Mouse (Mus musculus): ENCODE data around the gene Gli3. TPM values are rescaled to one million over a fixed set of nuclear protein-coding genes. Genes with fewer than 3 reads are reported as not detected.

Gene Gli3
- total and polyA plus RNA-seq, 2 experiments from 2014 or later = 3.4 to 6.4 TPM

DNA sequence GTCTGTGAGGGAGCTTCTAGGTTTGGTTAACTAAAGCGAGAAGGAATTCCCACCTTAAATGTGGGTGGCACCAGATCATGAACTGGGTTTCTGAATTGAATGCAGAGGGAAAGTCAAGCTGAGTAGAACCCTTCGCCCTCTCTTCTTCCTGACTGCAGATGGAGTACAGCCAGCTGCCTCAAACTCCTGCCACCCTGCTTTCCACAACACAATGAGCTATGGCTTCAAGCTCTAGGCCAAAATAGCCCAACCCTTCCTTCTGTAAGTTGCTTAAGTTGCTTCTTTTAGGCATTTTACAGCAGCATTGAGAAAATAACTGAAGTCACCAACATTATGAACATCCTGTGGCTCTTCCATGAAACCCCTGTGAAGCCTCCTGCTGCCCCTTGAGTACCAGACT lies 136.7 kb downstream of the Gli3 start:
- TF ChIP-seq CTCF (IDR thresholded peaks at IDR 0.05; ENCODE audit: low read depth) = no peak
- no peak for ATAC-seq
- H3K9me3 ChIP-seq (ENCODE audit: low read length) = no peaks in the 10 kb centered on the region
- H3K36me3 ChIP-seq (ENCODE audit: insufficient read depth) = no peaks in the 10 kb centered on the region
- no peaks in the 10 kb centered on the region for H3K27me3 ChIP-seq (ENCODE audit: insufficient read depth, low read length)
- no peak overlapping the region for H3K27ac ChIP-seq (ENCODE audit: low read depth, low read length)
- no peak for DNase-seq
- no peak overlapping the region for H3K4me2 ChIP-seq (ENCODE audit: low read depth)
- 66% methylated on average over 2 of the region's 2 CpGs for WGBS
- H3K4me3 ChIP-seq (ENCODE audit: low read depth, low read length) = no peak overlapping the region
- H3K4me1 ChIP-seq (ENCODE audit: insufficient read depth) = no peaks in the 10 kb centered on the region
- H3K9ac ChIP-seq = no peak overlapping the region

- H3K4me2 ChIP-seq (ENCODE audit: low read depth) = no peak overlapping the region
- DNase-seq (no peak), ATAC-seq (no peak)
- no peaks in the 10 kb centered on the region for H3K4me1 ChIP-seq (ENCODE audit: insufficient read depth)
- H3K4me3 ChIP-seq (ENCODE audit: low read depth, low read length) = no peak overlapping the region
- no peaks in the 10 kb centered on the region for H3K27me3 ChIP-seq (ENCODE audit: insufficient read depth, low read length)
- TF ChIP-seq CTCF (IDR thresholded peaks at IDR 0.05; ENCODE audit: low read depth) = no peak
- H3K27ac ChIP-seq (ENCODE audit: low read depth, low read length) = no peak overlapping the region
- H3K36me3 ChIP-seq (ENCODE audit: insufficient read depth) = no peaks in the 10 kb centered on the region
- 17% methylated on average over 5 of the region's 5 CpGs for WGBS
- H3K9me3 ChIP-seq (ENCODE audit: low read length) = no peaks in the 10 kb centered on the region
- H3K9ac ChIP-seq = no peak overlapping the region
Observed at GRCm38 (mm10) chr13:15602161-15602560, 139.1 kb downstream of the Gli3 start.

GRCm38 (mm10) chr13:15602677-15603221 lies 139.7 kb downstream of the Gli3 start:
- H3K36me3 ChIP-seq (ENCODE audit: insufficient read depth) = no peaks in the 10 kb centered on the region
- TF ChIP-seq CTCF (IDR thresholded peaks at IDR 0.05; ENCODE audit: low read depth) = peak; percentile 18; the same call in 1 of the 2 replicates
- H3K27me3 ChIP-seq (ENCODE audit: insufficient read depth, low read length) = no peaks in the 10 kb centered on the region
- ATAC-seq = peak; percentile 20; the same call in 1 of the 2 replicates
- no peak overlapping the region for H3K9ac ChIP-seq
- no peaks in the 10 kb centered on the region for H3K9me3 ChIP-seq (ENCODE audit: low read length)
- H3K27ac ChIP-seq (ENCODE audit: low read depth, low read length) = no peak overlapping the region
- DNase-seq = no peak
- no peak overlapping the region for H3K4me2 ChIP-seq (ENCODE audit: low read depth)
- no peak overlapping the region for H3K4me3 ChIP-seq (ENCODE audit: low read depth, low read length)
- no peaks in the 10 kb centered on the region for H3K4me1 ChIP-seq (ENCODE audit: insufficient read depth)
- WGBS = 6% methylated on average over 4 of the region's 4 CpGs

GRCm38 (mm10) chr13:15604074-15604473 lies 141.0 kb downstream of the Gli3 start:
- no peak for TF ChIP-seq CTCF (IDR thresholded peaks at IDR 0.05; ENCODE audit: low read depth)
- WGBS = 35% methylated on average over 6 of the region's 6 CpGs

DNA sequence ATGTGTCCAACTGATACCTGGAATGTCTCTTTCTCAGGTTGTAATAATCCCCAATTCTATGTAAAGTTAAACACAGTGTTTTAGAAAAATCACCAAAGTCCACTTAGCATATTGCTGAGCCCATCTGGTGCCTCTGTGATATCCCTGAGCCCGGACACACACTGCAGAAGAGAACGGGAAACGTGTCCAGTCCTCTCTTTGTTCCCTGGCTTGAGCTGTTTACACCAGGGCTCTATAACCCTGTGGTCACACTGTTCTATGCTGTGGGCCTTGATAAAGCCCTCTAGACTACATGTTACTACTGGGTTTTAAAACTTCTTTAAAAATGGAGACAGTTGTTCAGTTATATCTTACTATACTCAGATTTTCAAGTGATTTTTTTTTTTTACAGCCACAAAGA lies 154.4 kb downstream of the Gli3 start:
- no peak for TF ChIP-seq CTCF (IDR thresholded peaks at IDR 0.05; ENCODE audit: low read depth)
- no peaks in the 10 kb centered on the region for H3K36me3 ChIP-seq (ENCODE audit: insufficient read depth)
- no peak overlapping the region for H3K4me3 ChIP-seq (ENCODE audit: low read depth, low read length)
- no peak overlapping the region for H3K4me2 ChIP-seq (ENCODE audit: low read depth)
- H3K27ac ChIP-seq (ENCODE audit: low read depth, low read length) = no peak overlapping the region
- no peak overlapping the region for H3K9ac ChIP-seq
- ATAC-seq (no peak), DNase-seq (no peak)
- H3K4me1 ChIP-seq (ENCODE audit: insufficient read depth) = peaks cover 3% of the 10 kb centered on the region; the same call in 1 of the 2 replicates
- no peaks in the 10 kb centered on the region for H3K9me3 ChIP-seq (ENCODE audit: low read length)
- no peaks in the 10 kb centered on the region for H3K27me3 ChIP-seq (ENCODE audit: insufficient read depth, low read length)
- 32% methylated on average over 3 of the region's 3 CpGs for WGBS

More at GRCm38 (mm10) chr13:15604074-15604473, 141.0 kb downstream of the Gli3 start:
- Histone ChIP-seq H3K4me2 (ENCODE audit: low read depth) (no peak overlapping the region), H3K4me1 (ENCODE audit: insufficient read depth) (no peaks in the 10 kb centered on the region), H3K27ac (ENCODE audit: low read depth, low read length) (no peak overlapping the region), H3K9ac (no peak overlapping the region), H3K4me3 (ENCODE audit: low read depth, low read length) (no peak overlapping the region), H3K9me3 (ENCODE audit: low read length) (no peaks in the 10 kb centered on the region), H3K36me3 (ENCODE audit: insufficient read depth) (no peaks in the 10 kb centered on the region), H3K27me3 (ENCODE audit: insufficient read depth, low read length) (no peaks in the 10 kb centered on the region)
- ATAC-seq (no peak), DNase-seq (no peak)

GRCm38 (mm10) chr13:15618051-15618692 lies 155.1 kb downstream of the Gli3 start:
- Histone ChIP-seq H3K36me3 (ENCODE audit: insufficient read depth) (no peaks in the 10 kb centered on the region), H3K27me3 (ENCODE audit: insufficient read depth, low read length) (no peaks in the 10 kb centered on the region), H3K4me3 (ENCODE audit: low read depth, low read length) (no peak overlapping the region), H3K9me3 (ENCODE audit: low read length) (no peaks in the 10 kb centered on the region), H3K9ac (no peak overlapping the region), H3K4me2 (ENCODE audit: low read depth) (no peak overlapping the region), H3K27ac (ENCODE audit: low read depth, low read length) (no peak overlapping the region), H3K4me1 (ENCODE audit: insufficient read depth) (peaks cover 3% of the 10 kb centered on the region; the same call in 1 of the 2 replicates)
- no peak for DNase-seq
- no peak for ATAC-seq
- WGBS = 32% methylated on average over 5 of the region's 5 CpGs
- TF ChIP-seq CTCF (IDR thresholded peaks at IDR 0.05; ENCODE audit: low read depth) = no peak

DNA sequence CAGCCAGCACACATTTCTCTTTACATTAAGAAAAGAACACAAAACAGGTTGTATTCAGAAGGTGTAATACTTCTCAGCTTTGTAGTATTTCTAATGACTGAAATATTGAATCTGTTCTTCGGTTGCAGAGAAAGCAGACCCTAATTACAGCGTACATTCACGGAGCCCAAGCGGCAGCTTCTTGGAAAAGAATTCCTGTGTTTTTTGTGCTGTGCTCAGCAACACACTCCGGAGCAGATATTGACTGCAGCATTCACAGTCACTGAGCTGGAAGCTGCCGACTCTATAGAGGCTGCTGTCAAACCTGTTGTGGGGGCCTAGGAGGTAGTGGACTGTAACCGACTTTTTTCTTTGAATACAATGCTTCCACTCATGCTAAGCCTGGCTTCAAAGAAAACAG lies 158.0 kb downstream of the Gli3 start:
- ATAC-seq (peak; percentile 71), DNase-seq (peak; percentile 64)
- 5% methylated on average over 7 of the region's 7 CpGs for WGBS
- TF ChIP-seq CTCF (IDR thresholded peaks at IDR 0.05; ENCODE audit: low read depth) = no peak
- Histone ChIP-seq H3K27ac (ENCODE audit: low read depth, low read length) (no peak overlapping the region), H3K36me3 (ENCODE audit: insufficient read depth) (no peaks in the 10 kb centered on the region), H3K9me3 (ENCODE audit: low read length) (no peaks in the 10 kb centered on the region), H3K4me1 (ENCODE audit: insufficient read depth) (peaks cover 3% of the 10 kb centered on the region; the same call in 1 of the 2 replicates), H3K4me2 (ENCODE audit: low read depth) (peak overlapping the region; percentile 24), H3K4me3 (ENCODE audit: low read depth, low read length) (peak overlapping the region; percentile 6; the same call in 1 of the 2 replicates), H3K27me3 (ENCODE audit: insufficient read depth, low read length) (no peaks in the 10 kb centered on the region), H3K9ac (no peak overlapping the region)

Data from forebrain, postnatal 0 days (tissue).